Mouse (Mus musculus) small intestine, adult 2 months (tissue): ENCODE measurements around the gene Mxra8.

Source experiments
- CTCF ChIP-seq: fragments of 200-500 bp; IDR thresholded peaks from 2 replicates; pipeline ENCODE4 v1.5.1; 2012; ENCODE audit warnings: low read depth, mild to moderate bottlenecking, control low read depth, inconsistent platforms, low read length, moderate library complexity, mixed read lengths; ENCODE audit not compliant: insufficient replicate concordance, insufficient read length; ENCODE audit errors: extremely low read depth
- POLR2A ChIP-seq: fragments of 200-500 bp; IDR thresholded peaks from 2 replicates; pipeline ENCODE4 v1.6.1; 2012; ENCODE audit warnings: low read depth, mild to moderate bottlenecking, control low read depth, inconsistent platforms, low read length, moderate library complexity

DNA sequence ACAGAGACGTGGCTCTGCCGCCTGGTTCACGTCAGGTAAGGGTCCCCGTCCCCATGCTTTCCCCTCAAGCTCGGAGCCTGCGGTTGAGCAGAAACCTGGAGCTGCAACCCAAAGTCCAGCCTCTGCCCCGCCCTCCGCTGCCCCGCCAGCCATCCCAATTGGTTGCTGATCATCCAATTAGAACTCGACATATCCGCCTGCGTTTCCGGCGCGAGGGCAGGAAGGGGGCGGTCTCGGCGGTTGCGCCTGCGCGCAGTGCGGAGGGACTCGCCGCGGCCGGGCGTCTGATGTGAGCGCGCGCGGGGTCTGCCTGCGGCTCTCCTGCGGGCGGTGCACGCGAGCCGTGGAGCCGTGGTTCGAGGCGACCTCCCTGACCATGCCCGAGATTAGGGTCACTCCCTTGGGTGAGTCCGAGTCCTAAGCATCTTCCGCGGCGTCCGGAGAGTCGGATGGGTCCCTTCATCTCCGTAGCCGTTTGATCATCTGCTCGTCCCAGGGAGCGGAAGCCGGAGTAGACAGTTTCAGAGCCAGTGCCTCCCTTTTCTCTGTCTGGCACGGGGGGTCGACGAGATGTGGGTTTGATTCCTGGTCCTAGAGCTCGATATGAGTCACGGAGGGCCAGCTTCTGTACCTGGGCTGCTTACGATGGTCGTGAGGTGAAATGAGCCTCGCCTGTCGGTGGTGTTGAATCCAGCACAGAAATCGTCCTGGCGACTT, 30.0 kb downstream of the Mxra8 start, which contains the start of the genes Cptp and Ints11:
- no peak for TF ChIP-seq CTCF
- TF ChIP-seq POLR2A = no peak; the same call in none of the 2 replicates
